Mouse (Mus musculus) liver, embryonic 14.5 days (tissue): Measurements from ENCODE around the gene Slc8b1. TPM values are rescaled to one million over a fixed set of nuclear protein-coding genes. Genes with fewer than 3 reads are reported as not detected.

ENCODE experiments used
- ATAC-seq: fragments of 200-750 bp; cut with Nextera tagmentation; 2 replicates; pipeline ENCODE4 v1.8.0; 2017; ENCODE audit warnings: moderate number of reproducible peaks, mild to moderate bottlenecking, moderate library complexity; ENCODE audit not compliant: insufficient read depth
- DNase-seq, 3 experiments: peaks; one replicate each; pipeline ENCODE4 v3.0.0-alpha.2; 2012 to 2013; ENCODE audit warnings: low read depth in 3 of 3, low spot score in 3 of 3
- H3K27ac ChIP-seq: fragments of 300-500 bp; sonication (generic); 2 replicates; pipeline ENCODE4 v1.5.1; 2014; ENCODE audit warnings: moderate library complexity, mild to moderate bottlenecking, control low read depth, inconsistent platforms
- H3K27me3 ChIP-seq: fragments of 300-500 bp; sonication (generic); 2 replicates; pipeline ENCODE4 v1.6.1; 2014; ENCODE audit warnings: mild to moderate bottlenecking, low read length, moderate library complexity; ENCODE audit not compliant: control insufficient read depth, insufficient read depth
- H3K36me3 ChIP-seq: fragments of 300-500 bp; sonication (generic); replicated peaks from 2 replicates; pipeline ENCODE4 v1.6.1; 2014; ENCODE audit warnings: low read depth; ENCODE audit not compliant: control insufficient read depth, insufficient read depth
- H3K4me1 ChIP-seq, 2 experiments: fragments of 200-500 bp in 1 of 2; fragments of 300-500 bp in 1 of 2; sonication (generic) in 1 of 2; replicated peaks; 2 replicates each; pipeline ENCODE4 v1.6.1; 2012 to 2014; ENCODE audit warnings: antibody characterized with exemption in 1 of 2, inconsistent platforms in 1 of 2, low read length in 1 of 2; ENCODE audit not compliant: control insufficient read depth in 2 of 2, insufficient read depth in 2 of 2
- H3K4me2 ChIP-seq: fragments of 300-500 bp; sonication (generic); 2 replicates; pipeline ENCODE4 v1.6.1; 2014; ENCODE audit warnings: low read depth, mild to moderate bottlenecking, control low read depth, moderate library complexity
- H3K4me3 ChIP-seq, 2 experiments: fragments of 200-500 bp in 1 of 2; fragments of 300-500 bp in 1 of 2; sonication (generic) in 1 of 2; 2 replicates each; pipeline ENCODE4 v1.5.1; 2012 to 2014; ENCODE audit warnings: low read depth in 2 of 2, low read length in 2 of 2, mild to moderate bottlenecking in 2 of 2, control low read depth in 1 of 2, inconsistent platforms in 1 of 2, moderate library complexity in 1 of 2; ENCODE audit not compliant: insufficient read depth in 1 of 2
- H3K9ac ChIP-seq: fragments of 300-500 bp; sonication (generic); replicated peaks from 2 replicates; pipeline ENCODE4 v1.6.1; 2014; ENCODE audit warnings: mild to moderate bottlenecking, control low read depth, moderate library complexity
- H3K9me3 ChIP-seq: fragments of 300-500 bp; sonication (generic); 2 replicates; pipeline ENCODE4 v1.6.1; 2016; ENCODE audit warnings: low read length, mixed read lengths; ENCODE audit not compliant: control insufficient read depth
- CTCF ChIP-seq: IDR thresholded peaks from 2 replicates; pipeline ENCODE4 v1.5.1; 2016; ENCODE audit warnings: antibody characterized with exemption, low read depth, control low read depth
- EP300 ChIP-seq: IDR thresholded peaks from 2 replicates; pipeline ENCODE4 v1.6.1; 2016; ENCODE audit warnings: antibody characterized with exemption, low read depth
- WGBS: fragments of 180-500 bp; shearing (Covaris S2); extraction: QIAGEN DNeasy Blood & Tissue Kit; methylation state at CpG from one replicate; pipeline ENCODE4 v1.1.7; 2014; ENCODE audit not compliant: insufficient replicate concordance; 5-methylcytosine and 5-hydroxymethylcytosine counted together
- polyA plus RNA-seq, 2 experiments: library from polyadenylated mRNA; depleted of rRNA in 1 of 2; stranded (reverse) in 1 of 2; unstranded in 1 of 2; fragments of >200 nt; fragmentation: Nextera tagmentation in 1 of 2; extraction: Ambion mirVana in 1 of 2; gene quantifications; 2 replicates each; pipeline versions ENCODE4 v1.2.1 to v1.2.3; 2012 to 2014

Slc8b1 gene
- polyA plus RNA-seq, 2 experiments = 1.4 to 5.2 TPM

GRCm38 (mm10) chr5:120512911-120513555 lies 2.1 kb downstream of the Slc8b1 start:
- Histone ChIP-seq H3K4me2 (no peak overlapping the region), H3K27ac (no peak overlapping the region), H3K27me3 (no peaks in the 10 kb centered on the region), H3K4me3 (no peak overlapping the region), H3K36me3 (no peaks in the 10 kb centered on the region), H3K9ac (no peak overlapping the region), H3K4me1 (peaks cover 8% of the 10 kb centered on the region in 2 experiments), H3K9me3 (no peaks in the 10 kb centered on the region)
- no peak for TF ChIP-seq EP300
- TF ChIP-seq CTCF = no peak
- 67% methylated on average over 15 of the region's 15 CpGs for WGBS
- no peak for ATAC-seq
- no peak for DNase-seq

- DNase-seq = no peak
- TF ChIP-seq EP300 (no peak), CTCF (no peak)
- H3K27ac ChIP-seq = no peak overlapping the region
- H3K9me3 ChIP-seq = no peaks in the 10 kb centered on the region
- H3K27me3 ChIP-seq = no peaks in the 10 kb centered on the region
- H3K36me3 ChIP-seq = no peaks in the 10 kb centered on the region
- no peak overlapping the region for H3K4me2 ChIP-seq
- no peak overlapping the region for H3K9ac ChIP-seq
- H3K4me1 ChIP-seq = peaks cover 8% of the 10 kb centered on the region in 2 experiments
- no peak for ATAC-seq
- WGBS = 79% methylated on average over 9 of the region's 9 CpGs
- no peak overlapping the region for H3K4me3 ChIP-seq
Measured at GRCm38 (mm10) chr5:120514031-120514677, 3.2 kb downstream of the Slc8b1 start.

DNA sequence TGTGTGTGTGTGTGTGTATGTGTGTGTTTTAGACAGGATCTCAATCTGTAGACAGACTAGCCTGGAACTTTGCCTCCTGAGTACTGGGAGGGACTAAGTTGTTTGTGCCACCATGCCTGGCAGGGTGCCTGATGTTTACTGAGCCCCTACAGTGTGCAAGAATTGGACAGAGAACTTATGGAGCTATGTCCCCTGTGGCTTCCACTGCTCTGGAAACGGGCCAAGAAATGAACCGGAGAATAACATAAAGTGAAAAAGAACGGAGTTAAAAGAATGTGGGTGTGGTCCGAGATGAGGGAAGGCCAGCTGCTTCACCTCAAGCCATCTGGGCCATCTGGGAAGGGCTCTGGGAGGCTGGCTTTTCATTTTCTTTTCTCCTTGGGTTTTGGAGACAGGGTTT lies 3.8 kb downstream of the Slc8b1 start:
- ATAC-seq = no peak
- H3K36me3 ChIP-seq = no peaks in the 10 kb centered on the region
- WGBS = 66% methylated on average over 4 of the region's 4 CpGs
- no peak overlapping the region for H3K9ac ChIP-seq
- no peak for TF ChIP-seq EP300
- no peak for TF ChIP-seq CTCF
- H3K4me3 ChIP-seq = no peak overlapping the region
- H3K9me3 ChIP-seq = no peaks in the 10 kb centered on the region
- H3K4me1 ChIP-seq = peaks cover 8% of the 10 kb centered on the region in 2 experiments
- DNase-seq = no peak
- no peak overlapping the region for H3K4me2 ChIP-seq
- H3K27ac ChIP-seq = no peak overlapping the region
- no peaks in the 10 kb centered on the region for H3K27me3 ChIP-seq

DNA sequence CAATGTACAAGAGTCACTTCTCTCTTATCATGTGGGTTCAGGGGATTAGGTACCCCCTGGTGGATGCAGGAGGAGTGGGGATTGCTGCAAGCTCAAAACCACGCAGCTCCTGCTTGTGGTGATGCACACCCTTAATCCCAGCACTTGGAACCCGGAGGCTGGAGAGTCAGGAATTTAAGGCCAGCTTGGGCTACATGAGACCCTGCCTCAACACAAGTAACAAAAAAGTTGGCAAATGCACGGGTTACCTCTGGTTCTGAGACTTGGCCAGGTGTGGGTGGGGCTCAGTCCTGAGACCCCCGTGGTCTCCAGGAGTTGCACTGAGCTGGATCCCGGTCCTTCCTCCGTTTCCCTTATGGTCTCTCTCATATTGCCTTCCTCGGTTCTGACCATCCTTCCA lies 4.5 kb downstream of the Slc8b1 start:
- no peak for DNase-seq
- Histone ChIP-seq H3K27me3 (no peaks in the 10 kb centered on the region), H3K9me3 (no peaks in the 10 kb centered on the region), H3K4me2 (no peak overlapping the region), H3K27ac (no peak overlapping the region), H3K36me3 (no peaks in the 10 kb centered on the region), H3K4me3 (no peak overlapping the region), H3K9ac (no peak overlapping the region), H3K4me1 (peaks cover 8% of the 10 kb centered on the region in 2 experiments)
- no peak for TF ChIP-seq EP300
- WGBS = 68% methylated on average over 7 of the region's 7 CpGs
- ATAC-seq = no peak

GRCm38 (mm10) chr5:120516221-120516984 lies 5.4 kb downstream of the Slc8b1 start:
- H3K9ac ChIP-seq = no peak overlapping the region
- WGBS = 51% methylated on average over 15 of the region's 15 CpGs

More at GRCm38 (mm10) chr5:120516221-120516984, 5.4 kb downstream of the Slc8b1 start:
- Histone ChIP-seq H3K36me3 (no peaks in the 10 kb centered on the region), H3K4me3 (no peak overlapping the region), H3K4me1 (peaks cover 2 to 7% of the 10 kb centered on the region in 2 experiments), H3K9me3 (no peaks in the 10 kb centered on the region), H3K27me3 (no peaks in the 10 kb centered on the region), H3K27ac (no peak overlapping the region), H3K4me2 (no peak overlapping the region)
- DNase-seq (no peak), ATAC-seq (no peak)
- TF ChIP-seq CTCF (no peak), EP300 (no peak)
